ENCODE assay signal across 8 mouse cellular contexts in genomic region chr10:95415533-95416360, GRCm38 (mm10). TPM values are rescaled to one million over a fixed set of nuclear protein-coding genes. Genes with fewer than 3 reads are reported as not detected.
DNase-seq lines count a peak whose midpoint lies in the region; ATAC-seq and TF ChIP-seq lines count a peak whose summit lies in the region.

No protein-coding gene starts in this region.

- WGBS in intestine, embryonic 15.5 days, result under 1% methylated on average over 62 of the region's 65 CpGs
- under 1% methylated on average over 53 of the region's 65 CpGs for WGBS in limb, embryonic 14.5 days
- WGBS in stomach, embryonic 16.5 days, result under 1% methylated on average over 65 of the region's 65 CpGs

- DNase-seq in cerebellum, postnatal 4 days (ENCODE audit: low spot score in 2 of 2), result peak; percentile 44 to 55
- DNase-seq in gastrocnemius, postnatal 36 days, result peak; percentile 21 to 51
- peak; percentile 24 for DNase-seq in limb, embryonic 14.5 days (ENCODE audit: low spot score)

- H3K27ac ChIP-seq in intestine, embryonic 15.5 days, result peak overlapping the region; percentile 93
- peak overlapping the region; percentile 85 for H3K27ac ChIP-seq in limb, embryonic 14.5 days (replicated peaks; ENCODE audit: low read depth, low read length)
- peak overlapping the region; percentile 37; the same call in 1 of the 2 replicates for H3K27ac ChIP-seq in stomach, embryonic 16.5 days (ENCODE audit: low read length)

- no peak for ATAC-seq in megakaryocyte, adult 5-6 weeks (ENCODE audit: poor library complexity, severe bottlenecking)
- ATAC-seq in intestine, embryonic 15.5 days, result peak; percentile 11
- peak; percentile 10; the same call in 1 of the 2 replicates for ATAC-seq in limb, embryonic 14.5 days (ENCODE audit: low FRiP score, low read depth)
- peak; percentile 3; the same call in 1 of the 2 replicates for ATAC-seq in stomach, embryonic 16.5 days (ENCODE audit: insufficient read depth, low FRiP score)

- H3K36me3 ChIP-seq in megakaryocyte, embryonic 14.5 days (replicated peaks; ENCODE audit: low read length), result peaks cover 14% of the 10 kb centered on the region
- no peaks in the 10 kb centered on the region for H3K36me3 ChIP-seq in intestine, embryonic 15.5 days
- peaks cover 3% of the 10 kb centered on the region; the same call in 1 of the 2 replicates for H3K36me3 ChIP-seq in limb, embryonic 14.5 days (ENCODE audit: control insufficient read depth, insufficient read depth, low read length)
- H3K36me3 ChIP-seq in myocyte (ENCODE audit: control insufficient read depth, insufficient read depth), result peaks cover 18% of the 10 kb centered on the region
- no peaks in the 10 kb centered on the region for H3K36me3 ChIP-seq in stomach, embryonic 16.5 days (ENCODE audit: control insufficient read depth, insufficient read depth, low read length)

- H3K27me3 ChIP-seq in megakaryocyte, embryonic 14.5 days (replicated peaks), result peaks cover 12% of the 10 kb centered on the region
- no peaks in the 10 kb centered on the region for H3K27me3 ChIP-seq in intestine, embryonic 15.5 days (replicated peaks)
- H3K27me3 ChIP-seq in limb, embryonic 14.5 days (ENCODE audit: control insufficient read depth, insufficient read depth, low read length), result 0 out of 2 replicates have a peak, but pooled peaks cover 3% of the 10 kb centered on the region
- H3K27me3 ChIP-seq in myocyte (ENCODE audit: control insufficient read depth, insufficient read depth, insufficient read length), result no peaks in the 10 kb centered on the region
- no peaks in the 10 kb centered on the region; the same call in 1 of the 2 replicates for H3K27me3 ChIP-seq in stomach, embryonic 16.5 days (ENCODE audit: control insufficient read depth, insufficient read depth, low read length)

- TF ChIP-seq POLR2A in limb, embryonic 14.5 days (IDR thresholded peaks at IDR 0.05; ENCODE audit: borderline replicate concordance, extremely low read depth, insufficient read depth, insufficient read length), result no peak
- TF ChIP-seq POLR2A in myocyte (IDR thresholded peaks at IDR 0.05; ENCODE audit: insufficient read length, low read depth), result peak; percentile 54

- peak overlapping the region; percentile 86 for H3K9ac ChIP-seq in intestine, embryonic 15.5 days
- peak overlapping the region; percentile 71 for H3K9ac ChIP-seq in limb, embryonic 14.5 days (ENCODE audit: low read depth, low read length, severe bottlenecking)
- peak overlapping the region; percentile 85 for H3K9ac ChIP-seq in stomach, embryonic 16.5 days (ENCODE audit: low read length)

- no peaks in the 10 kb centered on the region for H3K9me3 ChIP-seq in megakaryocyte, embryonic 14.5 days
- H3K9me3 ChIP-seq in intestine, embryonic 15.5 days, result no peaks in the 10 kb centered on the region
- no peaks in the 10 kb centered on the region for H3K9me3 ChIP-seq in limb, embryonic 14.5 days (ENCODE audit: control insufficient read depth, low read length)
- H3K9me3 ChIP-seq in stomach, embryonic 16.5 days (replicated peaks; ENCODE audit: control insufficient read depth, low read length), result no peaks in the 10 kb centered on the region

- H3K79me2 ChIP-seq in myocyte (ENCODE audit: control insufficient read depth, insufficient read depth), result peaks cover 21% of the 10 kb centered on the region

- H3K4me2 ChIP-seq in intestine, embryonic 15.5 days (replicated peaks), result peak overlapping the region; percentile 96
- peak overlapping the region; percentile 98 for H3K4me2 ChIP-seq in limb, embryonic 14.5 days (replicated peaks; ENCODE audit: low read depth, low read length, severe bottlenecking)
- peak overlapping the region; percentile 99 for H3K4me2 ChIP-seq in myocyte (ENCODE audit: low read depth)
- H3K4me2 ChIP-seq in stomach, embryonic 16.5 days (ENCODE audit: low read depth, low read length), result peak overlapping the region; percentile 97

- peak overlapping the region; percentile 92 for H3K4me3 ChIP-seq in megakaryocyte, embryonic 14.5 days (replicated peaks)
- H3K4me3 ChIP-seq in intestine, embryonic 15.5 days (replicated peaks), result peak overlapping the region; percentile 87
- peak overlapping the region; percentile 81 for H3K4me3 ChIP-seq in limb, embryonic 14.5 days (replicated peaks; ENCODE audit: low read length)
- peak overlapping the region; percentile 91 for H3K4me3 ChIP-seq in myocyte
- H3K4me3 ChIP-seq in stomach, embryonic 16.5 days (replicated peaks; ENCODE audit: low read length), result peak overlapping the region; percentile 78

- peak overlapping the region; percentile 69 for H3ac ChIP-seq in myocyte (ENCODE audit: control insufficient read depth, insufficient read length)

- H3K4me1 ChIP-seq in megakaryocyte, embryonic 14.5 days, result peaks cover 37% of the 10 kb centered on the region
- peaks cover 17% of the 10 kb centered on the region; the same call in 1 of the 2 replicates for H3K4me1 ChIP-seq in intestine, embryonic 15.5 days (replicated peaks)
- H3K4me1 ChIP-seq in limb, embryonic 14.5 days (ENCODE audit: control insufficient read depth, insufficient read depth, low read length), result peaks cover 8% of the 10 kb centered on the region; the same call in 1 of the 2 replicates
- H3K4me1 ChIP-seq in stomach, embryonic 16.5 days (ENCODE audit: control insufficient read depth, insufficient read depth, low read length), result peaks cover 14% of the 10 kb centered on the region

- intact Hi-C loops in gastrocnemius, postnatal 36 days (cut with DNase I), result loop anchor here (2.0 to 5.0 kb wide), 4 partner anchors 93 to 423 kb away; no protein-coding TSS in a partner anchor

TF ChIP-seq in myocyte, 11 proteins besides CTCF, POLR2A, EP300 and RAD21:
- no peak for TF ChIP-seq E2F4 (IDR thresholded peaks at IDR 0.05; ENCODE audit: insufficient read depth)
- peak in 1 of 3 experiments; percentile 15 for TF ChIP-seq MYOG (IDR thresholded peaks at IDR 0.05; ENCODE audit: control insufficient read depth in 1 of 3, insufficient read depth in 1 of 3, insufficient read length in 2 of 3, low read depth in 2 of 3)
- peak; percentile 14 for TF ChIP-seq POLR2AphosphoS2 (IDR thresholded peaks at IDR 0.05; ENCODE audit: insufficient read length, low read depth)
TF ChIP-seq in myocyte: peak in this region for 2.

RNA-seq across cellular contexts. Expression of gene Socs2, which starts 1.2 kb away (rescaled TPM):
- 24.6 and 34.4 TPM in 2 replicates for polyA plus RNA-seq in megakaryocyte, embryonic 14.5 days (2012; ENCODE audit: insufficient read depth, low replicate concordance)
- total RNA-seq in megakaryocyte, adult 5-6 weeks (2015), result 0.74 and 0.84 TPM in 2 replicates
- 0.77 and 0.84 TPM in 2 replicates for total RNA-seq in megakaryocyte, adult 5-6 weeks (2017)
- total RNA-seq in gastrocnemius, postnatal 36 days (2021), result 10 to 100 TPM in 1 of 2 experiments, 1 to 10 TPM in 1; 8.3 to 12.0 TPM
- 76.9 and 78.3 TPM in 2 replicates for polyA plus RNA-seq in intestine, embryonic 15.5 days (2015; fragmentation: Nextera tagmentation; extraction: Ambion mirVana)
- 23.2 and 32.8 TPM in 2 replicates for polyA plus RNA-seq in limb, embryonic 14.5 days (2012; rRNA removed)
- 54.0 and 54.7 TPM in 2 replicates for polyA plus RNA-seq in limb, embryonic 14.5 days (2014; fragmentation: Nextera tagmentation; extraction: Ambion mirVana)
- polyA plus RNA-seq in myocyte (2012; fragmentation: generic; extraction: Trizol), result 27.5 TPM
- polyA plus RNA-seq in stomach, embryonic 16.5 days (2015; fragmentation: Nextera tagmentation; extraction: Ambion mirVana), result 24.3 and 27.0 TPM in 2 replicates

Comparison
In these comparisons a context has a peak if more than half of its experiments do, and no peak if none do; other contexts are left out.
1. H3K27ac ChIP-seq: peak in every context shown above with its lines; median percentile 93 in intestine, embryonic 15.5 days; 85 in limb, embryonic 14.5 days; 37 in stomach, embryonic 16.5 days.